ENCODE assay signal across 25 mouse cellular contexts in the genomic region with DNA sequence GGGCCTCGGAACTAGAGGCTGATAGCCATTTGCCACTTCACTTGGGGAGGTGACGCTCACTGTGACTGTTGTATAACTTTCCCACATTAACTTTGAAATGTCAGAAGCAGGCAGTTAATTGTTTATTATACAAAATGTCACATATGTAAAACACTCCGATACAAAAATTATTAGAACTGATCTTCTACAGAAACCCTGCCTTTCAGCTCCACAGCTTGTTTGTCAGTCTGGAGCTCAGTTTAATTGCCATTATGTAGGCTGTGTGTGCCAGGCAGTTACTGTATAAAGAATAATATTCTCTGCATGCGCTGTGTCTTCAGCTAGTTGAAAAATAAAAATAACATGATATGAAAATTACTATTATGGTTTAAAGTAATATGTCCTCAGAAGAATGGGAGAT.
DNase-seq lines count a peak whose midpoint lies in the region; ATAC-seq lines count a peak whose summit lies in the region.
"Had no signal": no experiment of that assay in that cellular context is flagged by ENCODE, and none has a peak within 500 bp of the region (broad histone marks: within the 10 kb centered on the region; RNA-seq: fewer than 3 reads in every experiment).

No protein-coding gene starts in this region.

- H3K27ac ChIP-seq in forebrain, embryonic 16.5 days (ENCODE audit: low read length): no peak overlapping the region
- no peak overlapping the region for H3K27ac ChIP-seq in forebrain, embryonic 12.5 days
- H3K27ac ChIP-seq in hindbrain, embryonic 14.5 days: 0 out of 2 replicates have a peak overlapping the region, but pooled peaks have one; percentile 64
- no peak overlapping the region for H3K27ac ChIP-seq in hindbrain, embryonic 12.5 days
- H3K27ac ChIP-seq: heart, adult 2 months; heart, embryonic 10.5 days; heart, embryonic 13.5 days; hindbrain, postnatal 0 days had no signal

- H3K27me3 ChIP-seq in forebrain, embryonic 16.5 days (replicated peaks; ENCODE audit: control insufficient read depth, insufficient read depth, low read length): no peaks in the 10 kb centered on the region
- no peaks in the 10 kb centered on the region for H3K27me3 ChIP-seq in forebrain, embryonic 12.5 days
- H3K27me3 ChIP-seq in hindbrain, embryonic 14.5 days (ENCODE audit: control insufficient read depth, insufficient read depth, low read length): no peaks in the 10 kb centered on the region
- no peaks in the 10 kb centered on the region for H3K27me3 ChIP-seq in hindbrain, embryonic 12.5 days
- H3K27me3 ChIP-seq: CH12.LX; heart, embryonic 13.5 days; Patski had no signal

- ATAC-seq in forebrain, embryonic 16.5 days: peak; percentile 40; the same call in 1 of the 2 replicates
- no peak for ATAC-seq in forebrain, embryonic 12.5 days (ENCODE audit: low FRiP score)
- no peak for ATAC-seq in hindbrain, embryonic 14.5 days (ENCODE audit: low FRiP score)
- no peak for ATAC-seq in hindbrain, embryonic 12.5 days (ENCODE audit: low FRiP score)
- ATAC-seq: hindbrain, postnatal 0 days; inflammation-experienced regulatory T-cells, adult 6 months; intestine, embryonic 16.5 days; Patski had no signal

- no peak overlapping the region for H3K4me2 ChIP-seq in forebrain, embryonic 16.5 days (ENCODE audit: low read length)
- no peak overlapping the region for H3K4me2 ChIP-seq in forebrain, embryonic 12.5 days
- no peak overlapping the region for H3K4me2 ChIP-seq in hindbrain, embryonic 14.5 days (replicated peaks)
- H3K4me2 ChIP-seq in hindbrain, embryonic 12.5 days (replicated peaks): no peak overlapping the region
- H3K4me2 ChIP-seq: heart, embryonic 13.5 days had no signal

- 68% methylated on average over 4 of the region's 4 CpGs for WGBS in forebrain, embryonic 16.5 days
- WGBS in forebrain, embryonic 12.5 days: 72% methylated on average over 4 of the region's 4 CpGs
- WGBS in hindbrain, embryonic 14.5 days: 75% methylated on average over 4 of the region's 4 CpGs
- WGBS in hindbrain, embryonic 12.5 days: 87% methylated on average over 4 of the region's 4 CpGs

- DNase-seq in hindbrain, embryonic 14.5 days (ENCODE audit: low spot score): no peak
- peak; percentile 61 for DNase-seq in layer of hippocampus, adult 9-11 months
- no peak for DNase-seq in layer of hippocampus, postnatal 36 days
- DNase-seq: adrenal gland, postnatal 10 days; adrenal gland, postnatal 36 days; B cell, adult 2 months; cerebellum, adult 18-20 months; cerebellum, adult 9-10 months; cerebellum, postnatal 14 days; gastrocnemius, postnatal 10 days; gastrocnemius, postnatal 36 days; heart, adult 2 months; heart, postnatal 14 days; heart, postnatal 4 days had no signal

- H3K4me1 ChIP-seq in forebrain, embryonic 16.5 days (replicated peaks; ENCODE audit: control insufficient read depth, insufficient read depth, low read length): peaks cover 3% of the 10 kb centered on the region
- peaks cover 26% of the 10 kb centered on the region; the same call in 1 of the 2 replicates for H3K4me1 ChIP-seq in forebrain, embryonic 12.5 days
- peaks cover 32% of the 10 kb centered on the region for H3K4me1 ChIP-seq in hindbrain, embryonic 14.5 days (replicated peaks; ENCODE audit: control insufficient read depth, insufficient read depth, low read length)
- peaks cover 29% of the 10 kb centered on the region for H3K4me1 ChIP-seq in hindbrain, embryonic 12.5 days

- no peaks in the 10 kb centered on the region for H3K9me3 ChIP-seq in forebrain, embryonic 16.5 days (ENCODE audit: control insufficient read depth, low read length)
- H3K9me3 ChIP-seq in forebrain, embryonic 12.5 days: no peaks in the 10 kb centered on the region
- no peaks in the 10 kb centered on the region for H3K9me3 ChIP-seq in hindbrain, embryonic 14.5 days (ENCODE audit: control insufficient read depth, low read length)
- no peaks in the 10 kb centered on the region for H3K9me3 ChIP-seq in hindbrain, embryonic 12.5 days (replicated peaks)
- H3K9me3 ChIP-seq: G1E; heart, embryonic 10.5 days; heart, embryonic 13.5 days had no signal

- H3K4me3 ChIP-seq in forebrain, embryonic 16.5 days (replicated peaks; ENCODE audit: low read length): no peak overlapping the region
- no peak overlapping the region for H3K4me3 ChIP-seq in forebrain, embryonic 12.5 days (replicated peaks)
- H3K4me3 ChIP-seq in hindbrain, embryonic 14.5 days (replicated peaks; ENCODE audit: low read length): no peak overlapping the region
- H3K4me3 ChIP-seq in hindbrain, embryonic 12.5 days: no peak overlapping the region
- H3K4me3 ChIP-seq: heart, adult 2 months; heart, embryonic 10.5 days; heart, embryonic 13.5 days had no signal

- no peaks in the 10 kb centered on the region for H3K36me3 ChIP-seq in forebrain, embryonic 16.5 days (ENCODE audit: control insufficient read depth, insufficient read depth)
- H3K36me3 ChIP-seq in forebrain, embryonic 12.5 days (replicated peaks): no peaks in the 10 kb centered on the region
- H3K36me3 ChIP-seq in hindbrain, embryonic 14.5 days (replicated peaks; ENCODE audit: control insufficient read depth, insufficient read depth): no peaks in the 10 kb centered on the region
- no peaks in the 10 kb centered on the region for H3K36me3 ChIP-seq in hindbrain, embryonic 12.5 days
- H3K36me3 ChIP-seq: heart, embryonic 10.5 days; heart, embryonic 13.5 days had no signal

- H3K9ac ChIP-seq in forebrain, embryonic 16.5 days (replicated peaks; ENCODE audit: low read depth, low read length): no peak overlapping the region
- no peak overlapping the region for H3K9ac ChIP-seq in forebrain, embryonic 12.5 days
- no peak overlapping the region for H3K9ac ChIP-seq in hindbrain, embryonic 14.5 days
- H3K9ac ChIP-seq in hindbrain, embryonic 12.5 days: no peak overlapping the region
